Mouse (Mus musculus): ENCODE measurements around the gene Msantd3. TPM values are rescaled to one million over a fixed set of nuclear protein-coding genes. Genes with fewer than 3 reads are reported as not detected.

Gene Msantd3
- total RNA-seq, 2 experiments from 2014 or later, result 4.2 to 17.2 TPM

DNA sequence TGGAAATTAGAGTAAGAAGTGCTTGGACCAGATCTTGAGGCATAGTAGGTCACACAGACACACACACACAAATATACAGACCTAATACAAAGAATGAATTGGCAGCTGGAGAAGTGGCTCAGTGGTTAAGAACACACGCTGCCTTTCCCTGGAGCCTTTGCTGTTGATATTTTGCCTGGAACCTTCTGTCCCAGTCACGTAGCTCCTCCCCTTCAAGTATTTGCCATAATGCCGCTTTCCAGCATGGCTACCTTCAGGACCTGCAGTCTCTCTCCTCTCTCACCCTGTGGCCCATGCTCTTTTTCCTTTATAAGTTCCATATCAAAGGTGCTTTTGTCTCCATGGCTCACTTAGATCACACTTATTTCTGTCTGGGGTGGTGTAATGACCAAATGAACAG, 51.7 kb downstream of the Msantd3 start:
- ATAC-seq (replicated peaks; ENCODE audit: low FRiP score, poor library complexity, severe bottlenecking), result no peak

GRCm38 (mm10) chr4:48592328-48592727, 52.6 kb downstream of the Msantd3 start:
- no peak for ATAC-seq (replicated peaks; ENCODE audit: low FRiP score, poor library complexity, severe bottlenecking)

- ATAC-seq (replicated peaks; ENCODE audit: low FRiP score, poor library complexity, severe bottlenecking), result no peak
Measured at GRCm38 (mm10) chr4:48592844-48593243, 53.1 kb downstream of the Msantd3 start.

DNA sequence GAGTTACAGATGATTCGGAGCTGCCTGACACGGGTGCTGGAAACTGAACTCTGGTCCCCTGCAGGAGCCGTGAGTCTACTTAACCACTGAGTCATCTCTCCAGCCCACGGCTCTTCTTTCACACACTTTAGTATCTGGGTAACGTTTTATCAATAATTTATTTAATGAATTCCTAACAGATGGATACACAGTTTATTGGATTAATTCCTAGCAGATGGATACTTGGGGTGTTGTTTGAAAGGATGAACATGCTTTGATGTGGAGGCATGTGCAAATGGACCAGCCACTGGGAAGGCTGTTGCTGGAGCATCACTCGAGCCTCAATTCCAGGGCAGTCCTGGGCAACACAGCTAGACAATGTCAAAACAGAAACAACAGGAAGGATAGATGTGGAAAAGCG, 56.4 kb downstream of the Msantd3 start:
- no peak for ATAC-seq (replicated peaks; ENCODE audit: low FRiP score, poor library complexity, severe bottlenecking)

DNA sequence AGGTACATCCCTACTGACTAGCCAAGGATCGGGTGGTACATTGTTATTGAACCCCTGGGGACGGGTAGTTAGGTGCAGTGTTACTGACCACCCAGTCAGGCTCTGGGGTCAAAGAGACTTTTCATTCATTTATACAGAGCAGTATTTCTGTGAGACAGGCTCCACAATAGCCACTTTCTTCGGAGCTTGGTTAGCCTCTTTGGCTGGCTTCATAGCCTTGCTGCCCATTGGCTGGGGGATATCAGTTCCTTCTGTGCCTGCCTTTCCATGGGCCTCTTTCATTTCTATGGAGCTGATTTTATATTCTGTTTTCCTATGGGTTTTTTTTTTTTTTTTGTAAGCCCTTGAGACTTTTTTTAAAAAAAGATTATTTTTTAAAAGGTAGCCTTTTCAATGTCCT, 65.9 kb downstream of the Msantd3 start:
- ATAC-seq (replicated peaks; ENCODE audit: low FRiP score, poor library complexity, severe bottlenecking), result no peak

GRCm38 (mm10) chr4:48609485-48609884, 69.8 kb downstream of the Msantd3 start:
- no peak for ATAC-seq (replicated peaks; ENCODE audit: low FRiP score, poor library complexity, severe bottlenecking)

- no peak for ATAC-seq (replicated peaks; ENCODE audit: low FRiP score, poor library complexity, severe bottlenecking)
Measured at GRCm38 (mm10) chr4:48610251-48610650, 70.5 kb downstream of the Msantd3 start.

Other genes with a start within 250 kb of the Msantd3 start
- 15.9 and 19.3 TPM in 2 replicates for gene Tex10, start 66.5 kb upstream of the Msantd3 start, total RNA-seq (2015; ENCODE audit: low replicate concordance)
- 4.5 and 14.5 TPM in 2 replicates for gene Tex10, start 66.5 kb upstream of the Msantd3 start, total RNA-seq (2017; ENCODE audit: low replicate concordance)
- gene Tmeff1, start 45.2 kb downstream of the Msantd3 start, total RNA-seq (2015; ENCODE audit: low replicate concordance), result not detected in 2 replicates
- not detected in 2 replicates for gene Tmeff1, start 45.2 kb downstream of the Msantd3 start, total RNA-seq (2017; ENCODE audit: low replicate concordance)
- gene Cavin4, start 123.6 kb downstream of the Msantd3 start, total RNA-seq (2015; ENCODE audit: low replicate concordance), result not detected in 2 replicates
- not detected in 2 replicates for gene Cavin4, start 123.6 kb downstream of the Msantd3 start, total RNA-seq (2017; ENCODE audit: low replicate concordance)

Data from erythroid progenitor cell, adult 5-6 weeks (primary cell).